Mouse (Mus musculus) regulatory T cell (primary cell): ENCODE results near the gene Wdfy3.
"Not testable (repeated sequence)": the region's sequence is repeated elsewhere in the genome, so short reads cannot be mapped to it uniquely, and the experiment has no call there.

Experiments used
- in situ Hi-C: fragments of 300-600 bp; cut with MboI, MseI; formaldehyde crosslinking; loops from one replicate; pipeline ENCODE4 v1.15.1; 2025; ENCODE audit warnings: high pct_unique_total_duplicates

Gene Wdfy3

GRCm38 (mm10) chr5:102069767-102070413 is at the start of gene Wdfy3:
TSS of gene Wdfy3 (minus strand) at chr5:102069921.
- in situ Hi-C loops = loop anchor here (10.0 kb wide), 1 partner anchor 175 kb away; no protein-coding TSS in a partner anchor

GRCm38 (mm10) chr5:102113009-102113408 is 43.3 kb upstream of the Wdfy3 start:
- in situ Hi-C loops = no loop called here

GRCm38 (mm10) chr5:102112034-102112433 is 42.3 kb upstream of the Wdfy3 start:
- in situ Hi-C loops = no loop called here

- in situ Hi-C loops = no loop called here
These were observed 40.3 kb upstream of the Wdfy3 start for GRCm38 (mm10) chr5:102110031-102110430.

GRCm38 (mm10) chr5:102105919-102106318 is 36.2 kb upstream of the Wdfy3 start:
- in situ Hi-C loops = no loop called here

GRCm38 (mm10) chr5:102101815-102102214 is 32.1 kb upstream of the Wdfy3 start:
- in situ Hi-C loops = not testable (repeated sequence)

- in situ Hi-C loops = no loop called here
These were observed 30.8 kb upstream of the Wdfy3 start for GRCm38 (mm10) chr5:102100246-102101241.

- in situ Hi-C loops = no loop called here
These were observed 25.9 kb upstream of the Wdfy3 start for GRCm38 (mm10) chr5:102095576-102095975.

GRCm38 (mm10) chr5:102090686-102091085 is 21.0 kb upstream of the Wdfy3 start:
- in situ Hi-C loops = no loop called here

- in situ Hi-C loops = no loop called here
These were observed 15.3 kb upstream of the Wdfy3 start for GRCm38 (mm10) chr5:102084737-102085705.

GRCm38 (mm10) chr5:102074086-102074485 is 4.4 kb upstream of the Wdfy3 start:
- in situ Hi-C loops = loop anchor here (10.0 kb wide), 1 partner anchor 179 kb away; no protein-coding TSS in a partner anchor

GRCm38 (mm10) chr5:102072057-102072456 is 2.3 kb upstream of the Wdfy3 start:
- in situ Hi-C loops = loop anchor here (10.0 kb wide), 1 partner anchor 177 kb away; no protein-coding TSS in a partner anchor

GRCm38 (mm10) chr5:102071241-102071640 is 1.5 kb upstream of the Wdfy3 start:
- in situ Hi-C loops = loop anchor here (10.0 kb wide), 1 partner anchor 176 kb away; no protein-coding TSS in a partner anchor

GRCm38 (mm10) chr5:102070788-102071187 is 1.1 kb upstream of the Wdfy3 start:
- in situ Hi-C loops = loop anchor here (10.0 kb wide), 1 partner anchor 176 kb away; no protein-coding TSS in a partner anchor

- in situ Hi-C loops = loop anchor here (10.0 kb wide), 1 partner anchor 176 kb away; no protein-coding TSS in a partner anchor
These were observed 670 bp upstream of the Wdfy3 start for GRCm38 (mm10) chr5:102070414-102070768.

GRCm38 (mm10) chr5:102069051-102069766 is 512 bp downstream of the Wdfy3 start:
- in situ Hi-C loops = no loop called here

GRCm38 (mm10) chr5:102066458-102066857 is 3.3 kb downstream of the Wdfy3 start:
- in situ Hi-C loops = no loop called here

- in situ Hi-C loops = no loop called here
These were observed 6.5 kb downstream of the Wdfy3 start for GRCm38 (mm10) chr5:102063013-102063752.

GRCm38 (mm10) chr5:102061816-102062215 is 7.9 kb downstream of the Wdfy3 start:
- in situ Hi-C loops = no loop called here

- in situ Hi-C loops = no loop called here
These were observed 13.8 kb downstream of the Wdfy3 start for GRCm38 (mm10) chr5:102055946-102056345.
